Mouse (Mus musculus) liver, postnatal 0 days (tissue): ENCODE data around the gene Palld.

Experiments
- CTCF ChIP-seq: sonication (generic); IDR thresholded peaks from 2 replicates; pipeline ENCODE4 v1.5.1; 2016; ENCODE audit warnings: antibody characterized with exemption, low read depth
- EP300 ChIP-seq: IDR thresholded peaks from 2 replicates; pipeline ENCODE4 v1.6.1; 2016; ENCODE audit warnings: antibody characterized with exemption, low read depth, mild to moderate bottlenecking

- no peak for TF ChIP-seq CTCF
- no peak for TF ChIP-seq EP300
Measured at GRCm38 (mm10) chr8:61626246-61626952, 276.1 kb downstream of the Palld start.
